8 mouse cellular contexts compared by ENCODE assay signal in genomic region chr7:127091114-127091896, GRCm38 (mm10). TPM values are rescaled to one million over a fixed set of nuclear protein-coding genes. Genes with fewer than 3 reads are reported as not detected.
DNase-seq lines count a peak whose midpoint lies in the region; ATAC-seq and TF ChIP-seq lines count a peak whose summit lies in the region.

Gene AI467606 (plus strand): TSS chr7:127091359.

- H3K4me3 ChIP-seq in forebrain, embryonic 11.5 days (ENCODE audit: low read depth, low read length): no peak within 1 kb of the TSS
- no peak within 1 kb of the TSS for H3K4me3 ChIP-seq in forebrain, embryonic 12.5 days (replicated peaks)
- H3K4me3 ChIP-seq in kidney, postnatal 0 days (replicated peaks; ENCODE audit: low read depth, low read length): no peak within 1 kb of the TSS

- DNase-seq in forebrain, embryonic 11.5 days (ENCODE audit: low spot score): peak; percentile 55
- peak; percentile 22 for DNase-seq in Muller cell, postnatal 12 days (ENCODE audit: inconsistent ontology term)
- DNase-seq in heart, adult 18-20 months: peak; percentile 62 to 89
- no peak for DNase-seq in kidney, postnatal 0 days (ENCODE audit: low spot score)
- peak; percentile 87 to 89 for DNase-seq in lung, postnatal 4 days
- peak; percentile 96 to 98 for DNase-seq in thymus, adult 18-20 months
- DNase-seq in right cerebral cortex, postnatal 36 days (ENCODE audit: low spot score in 2 of 2): no peak

- no peaks in the 10 kb centered on the region for H3K27me3 ChIP-seq in forebrain, embryonic 11.5 days (ENCODE audit: control insufficient read depth, insufficient read depth, low read length)
- no peaks in the 10 kb centered on the region for H3K27me3 ChIP-seq in forebrain, embryonic 12.5 days
- no peaks in the 10 kb centered on the region for H3K27me3 ChIP-seq in kidney, postnatal 0 days (ENCODE audit: insufficient read depth, low read length)

- no peak within 1 kb of the TSS for H3K4me2 ChIP-seq in forebrain, embryonic 11.5 days (ENCODE audit: low read depth, low read length, severe bottlenecking)
- no peak within 1 kb of the TSS for H3K4me2 ChIP-seq in forebrain, embryonic 12.5 days
- H3K4me2 ChIP-seq in kidney, postnatal 0 days (ENCODE audit: low read length): peak within 1 kb of the TSS; percentile 25

- 80% methylated on average over 16 of the region's 16 CpGs for whole genome bisulfite sequencing in forebrain, embryonic 11.5 days
- 74% methylated on average over 16 of the region's 16 CpGs for WGBS in forebrain, embryonic 12.5 days
- 54% methylated on average over 16 of the region's 16 CpGs for whole genome bisulfite sequencing in kidney, postnatal 0 days

- TF ChIP-seq CTCF in kidney, postnatal 0 days (IDR thresholded peaks at IDR 0.05; ENCODE audit: low read depth): no peak

- no peaks in the 10 kb centered on the region for H3K36me3 ChIP-seq in forebrain, embryonic 11.5 days (ENCODE audit: control insufficient read depth, insufficient read depth, low read length)
- no peaks in the 10 kb centered on the region for H3K36me3 ChIP-seq in forebrain, embryonic 12.5 days (replicated peaks)
- H3K36me3 ChIP-seq in kidney, postnatal 0 days (ENCODE audit: insufficient read depth, low read length): no peaks in the 10 kb centered on the region

- H3K9ac ChIP-seq in forebrain, embryonic 11.5 days (ENCODE audit: low read length): no peak within 1 kb of the TSS
- no peak within 1 kb of the TSS for H3K9ac ChIP-seq in forebrain, embryonic 12.5 days
- 0 out of 2 replicates have a peak within 1 kb of the TSS, but pooled peaks have one; percentile 20 for H3K9ac ChIP-seq in kidney, postnatal 0 days (ENCODE audit: low read depth, low read length)

- ATAC-seq in forebrain, embryonic 11.5 days (replicated peaks; ENCODE audit: low FRiP score): no peak
- no peak for ATAC-seq in forebrain, embryonic 12.5 days (ENCODE audit: low FRiP score)
- ATAC-seq in kidney, postnatal 0 days (replicated peaks; ENCODE audit: low FRiP score, low read depth): peak; percentile 62

- H3K4me1 ChIP-seq in forebrain, embryonic 11.5 days (replicated peaks; ENCODE audit: control insufficient read depth, insufficient read depth, low read length): no peaks in the 10 kb centered on the region; the same call in 1 of the 2 replicates
- H3K4me1 ChIP-seq in forebrain, embryonic 12.5 days: peaks cover 9% of the 10 kb centered on the region
- peaks cover 9% of the 10 kb centered on the region; the same call in 1 of the 2 replicates for H3K4me1 ChIP-seq in kidney, postnatal 0 days (replicated peaks; ENCODE audit: insufficient read depth, low read length)

- no peaks in the 10 kb centered on the region for H3K9me3 ChIP-seq in forebrain, embryonic 11.5 days (ENCODE audit: control insufficient read depth, low read length)
- H3K9me3 ChIP-seq in forebrain, embryonic 12.5 days: no peaks in the 10 kb centered on the region
- no peaks in the 10 kb centered on the region for H3K9me3 ChIP-seq in kidney, postnatal 0 days (replicated peaks; ENCODE audit: low read length)

- no peak within 1 kb of the TSS for H3K27ac ChIP-seq in forebrain, embryonic 11.5 days (ENCODE audit: low read depth, low read length)
- no peak within 1 kb of the TSS for H3K27ac ChIP-seq in forebrain, embryonic 12.5 days
- peak within 1 kb of the TSS; percentile 55; the same call in 1 of the 2 replicates for H3K27ac ChIP-seq in kidney, postnatal 0 days

RNA-seq across cellular contexts. Expression of gene AI467606, which starts in this region (rescaled TPM):
- polyA plus RNA-seq in forebrain, embryonic 11.5 days (2014; fragmentation: Nextera tagmentation; extraction: Ambion mirVana): 0.47 and 0.85 TPM in 2 replicates
- 0.88 and 0.91 TPM in 2 replicates for polyA plus RNA-seq in forebrain, embryonic 12.5 days (2016; fragmentation: Nextera tagmentation; extraction: Ambion mirVana)
- total RNA-seq in heart, adult 18-20 months (2021): 1 to 10 TPM; 1.3 to 2.9 TPM
- polyA plus RNA-seq in kidney, postnatal 0 days (2015; fragmentation: Nextera tagmentation; extraction: Ambion mirVana): 4.0 and 4.3 TPM in 2 replicates

Comparison
In these comparisons a context has a peak if more than half of its experiments do, and no peak if none do; other contexts are left out.
1. Peak in DNase-seq in forebrain, embryonic 11.5 days; RNA of the gene not detected or under 1 TPM.
2. DNase-seq: peak in Muller cell, postnatal 12 days (single experiment), heart, adult 18-20 months (2 of 2), lung, postnatal 4 days (2 of 2) and thymus, adult 18-20 months (2 of 2); none in kidney, postnatal 0 days (single experiment) and right cerebral cortex, postnatal 36 days (0 of 2).